Mouse (Mus musculus) stomach, embryonic 14.5 days (tissue): Measurements from ENCODE around the gene Rgl1. TPM values are rescaled to one million over a fixed set of nuclear protein-coding genes. Genes with fewer than 3 reads are reported as not detected.

Experiments
- ATAC-seq: fragments of 200-750 bp; cut with Nextera tagmentation; 2 replicates; pipeline ENCODE4 v1.8.0; 2017; ENCODE audit warnings: low read depth, moderate TSS enrichment; ENCODE audit not compliant: insufficient number of reproducible peaks, insufficient read depth, low FRiP score
- H3K27ac ChIP-seq: fragments of 300-500 bp; sonication (generic); 2 replicates; pipeline ENCODE4 v1.5.1; 2014; ENCODE audit warnings: mild to moderate bottlenecking, low read length, moderate library complexity, mixed read lengths
- H3K27me3 ChIP-seq: fragments of 300-500 bp; sonication (generic); 2 replicates; pipeline ENCODE4 v1.6.1; 2014; ENCODE audit warnings: low read length, control low read depth, mixed read lengths; ENCODE audit not compliant: control insufficient read depth, insufficient read depth
- H3K36me3 ChIP-seq: fragments of 300-500 bp; sonication (generic); 2 replicates; pipeline ENCODE4 v1.6.1; 2014; ENCODE audit warnings: mild to moderate bottlenecking, control low read depth, low read length, moderate library complexity, mixed read lengths; ENCODE audit not compliant: control insufficient read depth, insufficient read depth
- H3K4me1 ChIP-seq: fragments of 300-500 bp; sonication (generic); 2 replicates; pipeline ENCODE4 v1.6.1; 2014; ENCODE audit warnings: low read length, control low read depth, mixed read lengths; ENCODE audit not compliant: control insufficient read depth, insufficient read depth
- H3K4me2 ChIP-seq: fragments of 300-500 bp; sonication (generic); replicated peaks from 2 replicates; pipeline ENCODE4 v1.6.1; 2014; ENCODE audit warnings: low read depth, low read length, control low read depth
- H3K4me3 ChIP-seq: fragments of 300-500 bp; sonication (generic); 2 replicates; pipeline ENCODE4 v1.5.1; 2014; ENCODE audit warnings: low read depth, low read length, control low read depth
- H3K9ac ChIP-seq: fragments of 300-500 bp; sonication (generic); replicated peaks from 2 replicates; pipeline ENCODE4 v1.6.1; 2014; ENCODE audit warnings: low read depth, mild to moderate bottlenecking, control low read depth, low read length, moderate library complexity, mixed read lengths
- H3K9me3 ChIP-seq: fragments of 300-500 bp; sonication (generic); 2 replicates; pipeline ENCODE4 v1.6.1; 2016; ENCODE audit warnings: low read depth, low read length, control low read depth; ENCODE audit not compliant: control insufficient read depth
- WGBS: fragments of 180-500 bp; shearing (Covaris S2); extraction: QIAGEN DNeasy Blood & Tissue Kit; methylation state at CpG from one replicate; pipeline ENCODE4 v1.1.7; 2014; 5-methylcytosine and 5-hydroxymethylcytosine counted together
- polyA plus RNA-seq: library from polyadenylated mRNA; unstranded; fragments of >200 nt; fragmentation: Nextera tagmentation; extraction: Ambion mirVana; gene quantifications from 2 replicates; pipeline ENCODE4 v1.2.1, GENCODE M21; 2014

The Rgl1 gene
- polyA plus RNA-seq, 1 experiment from 2014 or later: 61.2 TPM

- H3K4me3 ChIP-seq: no peak overlapping the region
- H3K27me3 ChIP-seq: no peaks in the 10 kb centered on the region
- WGBS: 49% methylated on average over 15 of the region's 15 CpGs
- 0 out of 2 replicates have a peak, but pooled peaks cover under 1% of the 10 kb centered on the region for H3K4me1 ChIP-seq
- no peak overlapping the region for H3K9ac ChIP-seq
- H3K9me3 ChIP-seq: no peaks in the 10 kb centered on the region
- no peak overlapping the region for H3K27ac ChIP-seq
- ATAC-seq: no peak
- no peaks in the 10 kb centered on the region for H3K36me3 ChIP-seq
- H3K4me2 ChIP-seq: no peak overlapping the region
These were observed 22.9 kb downstream of the Rgl1 start for GRCm38 (mm10) chr1:152743095-152743826.

- H3K4me3 ChIP-seq: no peak overlapping the region
- H3K36me3 ChIP-seq: no peaks in the 10 kb centered on the region
- no peaks in the 10 kb centered on the region for H3K9me3 ChIP-seq
- no peaks in the 10 kb centered on the region for H3K27me3 ChIP-seq
- no peak for ATAC-seq
- 89% methylated on average over 11 of the region's 11 CpGs for WGBS
- H3K27ac ChIP-seq: no peak overlapping the region
- H3K4me2 ChIP-seq: no peak overlapping the region
- 0 out of 2 replicates have a peak, but pooled peaks cover 3% of the 10 kb centered on the region for H3K4me1 ChIP-seq
- no peak overlapping the region for H3K9ac ChIP-seq
These were observed 26.8 kb downstream of the Rgl1 start for GRCm38 (mm10) chr1:152739374-152739773.

GRCm38 (mm10) chr1:152738793-152739192 is 27.4 kb downstream of the Rgl1 start:
- H3K9ac ChIP-seq: no peak overlapping the region
- H3K9me3 ChIP-seq: no peaks in the 10 kb centered on the region
- no peak overlapping the region for H3K4me3 ChIP-seq
- H3K27me3 ChIP-seq: no peaks in the 10 kb centered on the region
- no peaks in the 10 kb centered on the region for H3K36me3 ChIP-seq
- H3K4me2 ChIP-seq: no peak overlapping the region
- ATAC-seq: no peak
- WGBS: 78% methylated on average over 9 of the region's 9 CpGs
- H3K27ac ChIP-seq: no peak overlapping the region
- H3K4me1 ChIP-seq: 0 out of 2 replicates have a peak, but pooled peaks cover 3% of the 10 kb centered on the region

- no peak overlapping the region for H3K4me3 ChIP-seq
- 39% methylated on average over 4 of the region's 5 CpGs for WGBS
- no peaks in the 10 kb centered on the region for H3K4me1 ChIP-seq
- ATAC-seq: no peak
- H3K27ac ChIP-seq: no peak overlapping the region
- H3K36me3 ChIP-seq: no peaks in the 10 kb centered on the region
- no peak overlapping the region for H3K9ac ChIP-seq
- H3K4me2 ChIP-seq: no peak overlapping the region
- H3K9me3 ChIP-seq: no peaks in the 10 kb centered on the region
- H3K27me3 ChIP-seq: no peaks in the 10 kb centered on the region
These were observed 38.4 kb downstream of the Rgl1 start for GRCm38 (mm10) chr1:152727604-152728236.

- H3K4me3 ChIP-seq: no peak overlapping the region
- H3K4me2 ChIP-seq: no peak overlapping the region
- 54% methylated on average over 3 of the region's 3 CpGs for WGBS
- no peaks in the 10 kb centered on the region for H3K27me3 ChIP-seq
- H3K9ac ChIP-seq: no peak overlapping the region
- H3K9me3 ChIP-seq: no peaks in the 10 kb centered on the region; the same call in 1 of the 2 replicates
- no peaks in the 10 kb centered on the region for H3K4me1 ChIP-seq
- no peaks in the 10 kb centered on the region for H3K36me3 ChIP-seq
- no peak for ATAC-seq
- H3K27ac ChIP-seq: no peak overlapping the region
These were observed 40.1 kb downstream of the Rgl1 start for GRCm38 (mm10) chr1:152726095-152726494.

- no peak for ATAC-seq
- no peaks in the 10 kb centered on the region for H3K27me3 ChIP-seq
- no peaks in the 10 kb centered on the region for H3K36me3 ChIP-seq
- H3K4me1 ChIP-seq: no peaks in the 10 kb centered on the region
- no peaks in the 10 kb centered on the region; the same call in 1 of the 2 replicates for H3K9me3 ChIP-seq
- H3K4me2 ChIP-seq: no peak overlapping the region
- no peak overlapping the region for H3K27ac ChIP-seq
- no peak overlapping the region for H3K4me3 ChIP-seq
- no peak overlapping the region for H3K9ac ChIP-seq
These were observed 41.9 kb downstream of the Rgl1 start for GRCm38 (mm10) chr1:152724286-152724685.

- Histone ChIP-seq H3K4me2 (no peak overlapping the region), H3K27me3 (no peaks in the 10 kb centered on the region), H3K9me3 (no peaks in the 10 kb centered on the region; the same call in 1 of the 2 replicates), H3K27ac (no peak overlapping the region), H3K36me3 (no peaks in the 10 kb centered on the region), H3K9ac (no peak overlapping the region), H3K4me3 (no peak overlapping the region), H3K4me1 (0 out of 2 replicates have a peak, but pooled peaks cover 6% of the 10 kb centered on the region)
- ATAC-seq: no peak
- WGBS: 82% methylated on average over 11 of the region's 11 CpGs
These were observed 44.5 kb downstream of the Rgl1 start for GRCm38 (mm10) chr1:152721535-152722198.

- H3K4me3 ChIP-seq: no peak overlapping the region
- H3K27ac ChIP-seq: no peak overlapping the region
- H3K36me3 ChIP-seq: no peaks in the 10 kb centered on the region
- H3K4me1 ChIP-seq: 0 out of 2 replicates have a peak, but pooled peaks cover 6% of the 10 kb centered on the region
- H3K9ac ChIP-seq: no peak overlapping the region
- H3K4me2 ChIP-seq: no peak overlapping the region
- no peak for ATAC-seq
- WGBS: 73% methylated on average over 4 of the region's 4 CpGs
- H3K9me3 ChIP-seq: no peaks in the 10 kb centered on the region; the same call in 1 of the 2 replicates
- H3K27me3 ChIP-seq: no peaks in the 10 kb centered on the region
These were observed 45.2 kb downstream of the Rgl1 start for GRCm38 (mm10) chr1:152720969-152721368.
